9 mouse cellular contexts compared by ENCODE assay signal in genomic region chr12:86816171-86816701, GRCm38 (mm10).
A peak's percentile ranks its signal among the peaks of the same experiment; 100 is the strongest.
DNase-seq lines count a peak whose midpoint lies in the region; ATAC-seq and TF ChIP-seq lines count a peak whose summit lies in the region.
"Had no signal": no experiment of that assay in that cellular context is flagged by ENCODE, and none has a peak within 500 bp of the region (broad histone marks: within the 10 kb centered on the region; RNA-seq: fewer than 3 reads in every experiment).

No protein-coding gene starts in this region.

- TF ChIP-seq EP300 in stomach, postnatal 0 days (optimal IDR thresholded peaks at IDR 0.05) = no peak

- H3K9ac ChIP-seq in midbrain, embryonic 11.5 days (ENCODE audit: low read length) = peak overlapping the region; percentile 29; the same call in 1 of the 2 replicates
- no peak overlapping the region for H3K9ac ChIP-seq in stomach, postnatal 0 days (ENCODE audit: low read length)

- peaks cover 6% of the 10 kb centered on the region for H3K36me3 ChIP-seq in megakaryocyte, embryonic 14.5 days (replicated peaks; ENCODE audit: low read length)
- H3K36me3 ChIP-seq in midbrain, embryonic 11.5 days (ENCODE audit: control insufficient read depth, insufficient read depth, low read length) = no peaks in the 10 kb centered on the region
- no peaks in the 10 kb centered on the region for H3K36me3 ChIP-seq in stomach, postnatal 0 days (ENCODE audit: control insufficient read depth, insufficient read depth, low read length)

- peak; percentile 91 for DNase-seq in embryo, embryonic 11 days
- DNase-seq in gastrocnemius, postnatal 36 days = peak; percentile 59 to 61
- DNase-seq in kidney, postnatal 4 days = peak; percentile 45 to 61
- peak; percentile 93 for DNase-seq in midbrain, embryonic 11.5 days (ENCODE audit: low spot score, missing footprints)
- no peak for DNase-seq in stomach, postnatal 0 days (ENCODE audit: low spot score)
- DNase-seq in thymus, postnatal 10 days (ENCODE audit: low spot score in 2 of 2) = no peak

- no peak for TF ChIP-seq CTCF in stomach, postnatal 0 days (IDR thresholded peaks at IDR 0.05; ENCODE audit: low read depth)

- H3K4me2 ChIP-seq in midbrain, embryonic 11.5 days = no peak overlapping the region
- no peak overlapping the region for H3K4me2 ChIP-seq in stomach, postnatal 0 days (replicated peaks; ENCODE audit: low read depth)

- intact Hi-C loops in gastrocnemius, postnatal 36 days (cut with DNase I) = loop anchor here (5.0 kb wide), 1 partner anchor 66 kb away; the partner anchor contains the start of gene Irf2bpl

- WGBS in midbrain, embryonic 11.5 days = 3% methylated on average over 6 of the region's 6 CpGs
- 22% methylated on average over 6 of the region's 6 CpGs for WGBS in stomach, postnatal 0 days

- H3K27me3 ChIP-seq in megakaryocyte, embryonic 14.5 days (replicated peaks) = no peaks in the 10 kb centered on the region
- no peaks in the 10 kb centered on the region for H3K27me3 ChIP-seq in midbrain, embryonic 11.5 days (ENCODE audit: control insufficient read depth, insufficient read depth, low read length)
- H3K27me3 ChIP-seq in stomach, postnatal 0 days (ENCODE audit: control insufficient read depth, insufficient read depth, low read length) = no peaks in the 10 kb centered on the region

- peaks cover 76% of the 10 kb centered on the region for H3K4me1 ChIP-seq in megakaryocyte, embryonic 14.5 days
- peaks cover 42% of the 10 kb centered on the region for H3K4me1 ChIP-seq in midbrain, embryonic 11.5 days (ENCODE audit: control insufficient read depth, insufficient read depth, low read length)
- H3K4me1 ChIP-seq in stomach, postnatal 0 days (replicated peaks; ENCODE audit: control insufficient read depth, insufficient read depth) = 0 out of 2 replicates have a peak, but pooled peaks cover 3% of the 10 kb centered on the region

- no peaks in the 10 kb centered on the region for H3K9me3 ChIP-seq in megakaryocyte, embryonic 14.5 days
- H3K9me3 ChIP-seq in midbrain, embryonic 11.5 days (ENCODE audit: control insufficient read depth, low read length) = no peaks in the 10 kb centered on the region
- H3K9me3 ChIP-seq in stomach, postnatal 0 days (ENCODE audit: control insufficient read depth, low read length) = no peaks in the 10 kb centered on the region

- H3K4me3 ChIP-seq in megakaryocyte, embryonic 14.5 days (replicated peaks) = peak overlapping the region; percentile 57
- no peak overlapping the region for H3K4me3 ChIP-seq in midbrain, embryonic 11.5 days (ENCODE audit: low read depth, low read length)
- H3K4me3 ChIP-seq in stomach, postnatal 0 days (ENCODE audit: low read depth, low read length) = no peak overlapping the region
- H3K4me3 ChIP-seq: erythroblast, embryonic 14.5 days had no signal

- ATAC-seq in megakaryocyte, adult 5-6 weeks (ENCODE audit: poor library complexity, severe bottlenecking) = no peak
- ATAC-seq in midbrain, embryonic 11.5 days (ENCODE audit: low FRiP score) = peak; percentile 75
- ATAC-seq in stomach, postnatal 0 days (ENCODE audit: low FRiP score, low TSS enrichment) = peak; percentile 47; the same call in 1 of the 2 replicates

- peak overlapping the region; percentile 80 for H3K27ac ChIP-seq in midbrain, embryonic 11.5 days (ENCODE audit: low read depth, low read length)
- no peak overlapping the region for H3K27ac ChIP-seq in stomach, postnatal 0 days (replicated peaks)

Comparison
In these comparisons a context has a peak if more than half of its experiments do, and no peak if none do; other contexts are left out.
1. DNase-seq: peak in embryo, embryonic 11 days (single experiment), gastrocnemius, postnatal 36 days (2 of 2), kidney, postnatal 4 days (2 of 2) and midbrain, embryonic 11.5 days (single experiment); none in stomach, postnatal 0 days (single experiment) and thymus, postnatal 10 days (0 of 2).